Mouse (Mus musculus): Measurements from ENCODE around the gene Tro.
A peak's percentile ranks its signal among the peaks of the same experiment; 100 is the strongest.

Gene Tro

GRCm38 (mm10) chrX:150656908-150657796, at the start of gene Tro:
Gene Tro, minus strand, starts transcription at chrX:150657583.
- peak; percentile 40 for DNase-seq (ENCODE audit: inconsistent ontology term)

DNA sequence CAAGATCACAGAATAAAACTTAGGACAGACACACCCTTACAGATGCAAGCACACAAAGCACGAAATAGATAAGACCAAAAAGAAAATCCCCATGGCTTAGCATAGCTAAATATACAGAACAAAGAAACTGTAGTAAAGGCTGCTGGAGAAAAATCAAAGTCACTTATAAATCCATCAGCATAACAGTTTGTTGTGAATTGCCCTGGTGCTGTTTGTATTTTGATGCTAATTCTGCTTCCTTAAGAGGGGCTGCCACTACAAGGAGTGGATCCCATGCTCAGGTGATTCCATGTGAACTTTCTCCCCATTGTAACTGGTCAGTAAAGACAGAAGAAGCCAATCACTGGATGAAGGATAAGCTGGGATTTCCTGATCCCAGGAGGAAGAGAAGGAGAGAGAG, 20.1 kb upstream of the Tro start:
- DNase-seq (ENCODE audit: inconsistent ontology term) = no peak

DNA sequence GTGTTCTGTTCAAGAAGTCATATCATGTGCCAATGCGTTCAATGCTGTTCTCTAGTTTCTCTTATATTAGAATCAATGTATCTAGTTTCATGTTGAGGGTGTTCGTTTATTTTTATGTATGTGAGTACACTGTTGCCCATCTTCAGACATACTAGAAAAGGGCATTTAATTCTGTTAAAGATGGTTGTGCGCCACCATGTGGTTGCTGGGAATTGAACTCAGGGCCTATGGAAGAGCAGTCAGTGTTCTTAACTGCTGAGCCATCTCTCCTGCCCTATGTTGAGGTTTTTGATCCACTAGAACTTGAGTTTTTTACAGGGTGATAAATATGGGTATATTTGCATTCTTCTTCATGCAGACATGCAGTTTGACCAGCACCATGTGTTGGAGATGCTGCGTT, 5.4 kb upstream of the Tro start:
- DNase-seq (ENCODE audit: inconsistent ontology term) = no peak

DNA sequence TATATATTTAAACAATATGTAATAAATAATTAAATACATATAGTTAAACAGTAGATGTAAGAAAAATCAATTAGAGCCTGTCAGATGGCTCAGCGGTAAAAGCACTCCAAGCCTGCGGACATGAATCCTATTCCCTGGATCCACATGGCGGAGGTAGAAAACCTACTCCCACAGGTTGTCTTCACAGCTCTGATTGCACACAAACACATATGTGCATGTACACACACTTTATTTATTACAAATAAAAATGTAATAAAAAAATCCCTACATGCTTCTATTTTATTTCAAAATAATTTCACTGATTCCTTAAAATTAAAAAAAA, 375 bp upstream of the Tro start:
- DNase-seq (ENCODE audit: inconsistent ontology term) = no peak

- DNase-seq (ENCODE audit: inconsistent ontology term) = peak; percentile 3
Measured at GRCm38 (mm10) chrX:150656122-150656907, 1.1 kb downstream of the Tro start.

DNA sequence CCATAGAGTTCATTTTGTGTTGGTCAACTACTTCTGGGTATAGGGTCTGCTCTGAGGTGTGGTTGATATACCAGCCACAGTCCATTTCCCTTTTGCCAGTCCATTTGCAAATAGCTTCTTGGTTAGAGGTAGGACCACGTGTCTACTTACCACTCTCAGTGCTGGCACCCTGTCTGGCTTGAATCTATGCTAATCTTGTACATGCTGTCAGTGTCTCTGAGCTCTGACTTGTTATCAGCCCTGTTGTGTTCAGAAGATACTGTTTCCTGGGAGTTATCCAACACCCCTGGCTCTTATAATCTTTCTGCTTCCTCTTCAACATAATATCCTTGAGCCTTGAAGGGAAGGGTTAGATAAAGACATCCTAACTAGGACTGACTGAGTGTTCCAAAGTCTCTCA, 21.0 kb downstream of the Tro start:
- DNase-seq (ENCODE audit: inconsistent ontology term) = no peak

- DNase-seq (ENCODE audit: inconsistent ontology term) = no peak
Measured at GRCm38 (mm10) chrX:150598882-150599281, 58.5 kb downstream of the Tro start.

Measured in Muller cell, postnatal 12 days (primary cell).